Mouse (Mus musculus): Measurements from ENCODE around the gene Kcnn4. TPM values are rescaled to one million over a fixed set of nuclear protein-coding genes. Genes with fewer than 3 reads are reported as not detected.

The Kcnn4 gene
- polyA plus RNA-seq, 1 experiment from 2014 or later = 4.0 TPM

DNA sequence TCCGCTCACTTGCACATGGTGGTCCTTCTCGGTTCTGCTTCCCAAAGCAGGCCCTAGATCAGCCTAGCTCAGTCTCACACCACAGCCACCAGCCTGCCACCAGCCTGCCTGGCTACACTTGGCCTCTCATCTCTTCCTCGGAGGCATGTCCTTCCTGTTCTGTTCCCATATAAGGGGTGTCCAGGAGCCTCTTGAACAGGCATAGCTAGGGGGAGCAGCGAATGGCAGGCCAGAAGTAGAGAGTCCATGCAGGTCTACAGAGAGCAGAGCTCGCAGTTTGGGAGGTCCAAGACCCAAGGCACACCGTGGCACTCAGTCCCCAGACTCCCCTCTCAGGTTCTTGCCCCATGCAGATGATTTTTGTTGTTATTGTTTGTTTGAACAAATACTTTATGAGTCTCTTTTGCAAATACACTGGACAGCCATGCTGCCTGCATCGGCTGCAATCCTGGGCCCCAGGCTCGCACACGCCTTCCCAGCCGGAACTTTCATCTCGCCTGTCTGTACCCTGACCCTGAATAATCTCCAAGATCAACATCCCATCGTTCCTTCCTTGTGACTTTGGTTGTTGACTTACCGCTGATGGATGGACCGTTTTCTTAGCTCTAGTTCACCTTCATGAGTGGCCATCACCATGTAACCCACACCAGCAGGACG, 53.2 kb downstream of the Kcnn4 start:
- no peaks in the 10 kb centered on the region for H3K4me1 ChIP-seq
- DNase-seq (ENCODE audit: low spot score) = no peak

DNA sequence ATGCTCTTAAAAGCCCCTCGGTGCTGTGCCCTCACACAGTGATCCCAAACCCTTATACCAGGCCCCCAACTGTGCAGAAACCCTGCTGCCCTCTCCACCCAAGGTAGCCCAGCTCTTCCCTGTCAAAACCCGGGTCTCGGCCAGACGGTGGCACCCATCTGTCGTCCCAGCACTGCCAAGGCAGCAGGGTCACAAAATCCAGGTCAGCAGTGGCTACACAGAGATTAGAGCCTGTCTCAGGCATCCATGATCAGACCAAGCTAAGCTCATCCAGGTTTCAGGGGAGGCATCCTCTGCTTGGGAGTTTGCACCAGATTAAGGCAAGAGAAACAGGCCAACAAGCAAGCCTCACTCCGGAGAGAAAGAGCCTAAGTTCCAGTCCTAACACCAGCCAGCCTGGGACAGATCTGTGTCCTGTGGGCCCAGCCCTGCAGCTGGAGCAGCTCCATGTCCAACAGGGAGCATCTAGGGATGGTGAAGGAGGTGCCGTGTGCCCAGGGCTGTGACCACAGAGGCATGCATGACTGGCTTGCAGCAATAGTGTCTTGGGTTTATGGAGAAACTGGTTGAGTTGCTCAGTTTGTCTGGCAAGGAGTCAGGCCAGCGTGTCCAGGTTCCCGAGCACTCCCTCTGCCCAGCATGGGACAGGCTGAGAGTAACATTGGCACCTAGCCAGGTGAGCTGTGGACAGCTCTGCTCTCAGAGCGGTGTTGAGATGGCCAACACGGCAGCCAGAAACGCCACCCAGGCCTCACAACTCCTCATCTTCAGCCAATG, 54.1 kb downstream of the Kcnn4 start:
- DNase-seq (ENCODE audit: low spot score) = no peak
- Histone ChIP-seq H3K36me3 (peaks cover 43% of the 10 kb centered on the region), H3K27ac (no peak overlapping the region), H3K9me3 (replicated peaks) (no peaks in the 10 kb centered on the region), H3K4me1 (no peaks in the 10 kb centered on the region), H3K4me3 (no peak overlapping the region), H3K27me3 (ENCODE audit: low read depth, poor library complexity, severe bottlenecking) (no peaks in the 10 kb centered on the region)
- 92% methylated on average over 12 of the region's 12 CpGs for WGBS

More for the DNA sequence above, 53.2 kb downstream of the Kcnn4 start:
- no peak overlapping the region for H3K27ac ChIP-seq
- no peaks in the 10 kb centered on the region for H3K27me3 ChIP-seq (ENCODE audit: low read depth, poor library complexity, severe bottlenecking)
- peaks cover 43% of the 10 kb centered on the region for H3K36me3 ChIP-seq
- H3K9me3 ChIP-seq (replicated peaks) = no peaks in the 10 kb centered on the region
- no peak overlapping the region for H3K4me3 ChIP-seq
- 93% methylated on average over 15 of the region's 15 CpGs for WGBS

DNA sequence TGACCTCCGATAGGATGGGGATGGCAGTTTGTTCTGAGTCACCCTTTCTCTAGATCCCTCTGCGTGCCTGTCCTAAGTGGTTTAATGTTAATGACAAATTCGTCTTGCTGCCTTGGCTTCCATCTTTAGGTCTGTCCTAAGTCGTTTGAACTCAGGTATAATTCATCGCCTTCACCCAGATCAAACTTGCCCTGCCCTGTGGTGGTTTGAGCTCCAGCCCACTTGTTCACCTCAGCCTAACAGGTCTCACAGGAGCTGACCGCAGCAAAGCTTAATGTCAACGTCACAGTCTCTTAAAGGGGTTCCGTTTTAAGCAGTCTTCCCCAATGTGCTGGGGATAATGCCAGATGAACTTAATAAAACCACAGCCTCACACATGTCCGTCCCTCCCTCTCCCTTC, 55.9 kb downstream of the Kcnn4 start:
- H3K27ac ChIP-seq = no peak overlapping the region
- WGBS = 83% methylated on average over 9 of the region's 9 CpGs
- H3K4me3 ChIP-seq = no peak overlapping the region
- no peaks in the 10 kb centered on the region for H3K9me3 ChIP-seq (replicated peaks)
- DNase-seq (ENCODE audit: low spot score) = no peak
- peaks cover under 1% of the 10 kb centered on the region; the same call in 1 of the 2 replicates for H3K27me3 ChIP-seq (ENCODE audit: low read depth, poor library complexity, severe bottlenecking)
- peaks cover 29% of the 10 kb centered on the region for H3K36me3 ChIP-seq
- H3K4me1 ChIP-seq = no peaks in the 10 kb centered on the region

DNA sequence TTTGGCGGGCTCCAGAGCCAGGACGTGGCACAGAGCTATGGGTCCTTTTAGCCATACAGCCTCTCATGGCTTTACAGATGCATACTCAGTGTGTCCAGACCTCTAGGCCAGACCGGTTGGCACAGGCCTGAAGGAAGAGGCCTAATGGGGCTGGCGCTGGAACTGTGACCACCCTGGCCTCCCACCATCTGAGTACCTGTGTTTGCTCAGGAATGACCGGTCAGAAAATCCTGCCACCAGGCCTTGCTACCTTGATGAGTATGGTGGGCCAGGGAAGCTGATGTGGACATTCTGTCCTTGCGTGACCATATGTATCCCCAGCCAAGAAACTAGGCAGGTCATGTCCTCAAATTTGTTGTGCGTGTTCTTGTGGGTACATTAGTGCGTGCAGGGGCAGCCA, 57.1 kb downstream of the Kcnn4 start:
- 94% methylated on average over 8 of the region's 8 CpGs for WGBS
- Histone ChIP-seq H3K27me3 (ENCODE audit: low read depth, poor library complexity, severe bottlenecking) (peaks cover 13% of the 10 kb centered on the region), H3K27ac (no peak overlapping the region)

DNA sequence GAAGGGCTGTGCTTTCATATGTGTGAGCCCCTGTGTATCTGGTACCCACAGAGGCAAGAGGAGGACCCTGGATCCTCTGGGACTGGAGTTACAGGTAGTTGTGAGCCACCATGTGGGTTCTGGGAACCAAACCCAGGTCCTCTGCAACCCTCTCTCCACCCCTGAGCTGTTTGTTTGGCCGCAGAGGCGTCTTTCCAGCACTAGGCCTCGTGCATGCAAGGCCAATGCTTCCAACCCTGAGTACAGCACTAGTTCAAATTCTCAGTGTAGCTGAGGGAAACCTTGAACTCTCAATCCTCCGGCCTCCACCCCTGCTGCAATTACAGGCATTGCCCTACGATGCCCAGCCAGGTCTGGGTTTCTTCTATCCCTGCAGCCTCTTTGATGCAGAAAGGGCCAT, 58.7 kb downstream of the Kcnn4 start:
- Histone ChIP-seq H3K36me3 (peaks cover 3% of the 10 kb centered on the region), H3K4me3 (no peak overlapping the region), H3K9me3 (replicated peaks) (no peaks in the 10 kb centered on the region; the same call in 1 of the 2 replicates), H3K27me3 (ENCODE audit: low read depth, poor library complexity, severe bottlenecking) (peaks cover 29% of the 10 kb centered on the region), H3K27ac (no peak overlapping the region), H3K4me1 (no peaks in the 10 kb centered on the region)
- WGBS = 92% methylated on average over 5 of the region's 5 CpGs
- DNase-seq (ENCODE audit: low spot score) = no peak

More for the DNA sequence above, 57.1 kb downstream of the Kcnn4 start:
- H3K4me3 ChIP-seq = no peak overlapping the region
- H3K4me1 ChIP-seq = no peaks in the 10 kb centered on the region
- DNase-seq (ENCODE audit: low spot score) = no peak
- H3K36me3 ChIP-seq = peaks cover 18% of the 10 kb centered on the region
- no peaks in the 10 kb centered on the region for H3K9me3 ChIP-seq (replicated peaks)

DNA sequence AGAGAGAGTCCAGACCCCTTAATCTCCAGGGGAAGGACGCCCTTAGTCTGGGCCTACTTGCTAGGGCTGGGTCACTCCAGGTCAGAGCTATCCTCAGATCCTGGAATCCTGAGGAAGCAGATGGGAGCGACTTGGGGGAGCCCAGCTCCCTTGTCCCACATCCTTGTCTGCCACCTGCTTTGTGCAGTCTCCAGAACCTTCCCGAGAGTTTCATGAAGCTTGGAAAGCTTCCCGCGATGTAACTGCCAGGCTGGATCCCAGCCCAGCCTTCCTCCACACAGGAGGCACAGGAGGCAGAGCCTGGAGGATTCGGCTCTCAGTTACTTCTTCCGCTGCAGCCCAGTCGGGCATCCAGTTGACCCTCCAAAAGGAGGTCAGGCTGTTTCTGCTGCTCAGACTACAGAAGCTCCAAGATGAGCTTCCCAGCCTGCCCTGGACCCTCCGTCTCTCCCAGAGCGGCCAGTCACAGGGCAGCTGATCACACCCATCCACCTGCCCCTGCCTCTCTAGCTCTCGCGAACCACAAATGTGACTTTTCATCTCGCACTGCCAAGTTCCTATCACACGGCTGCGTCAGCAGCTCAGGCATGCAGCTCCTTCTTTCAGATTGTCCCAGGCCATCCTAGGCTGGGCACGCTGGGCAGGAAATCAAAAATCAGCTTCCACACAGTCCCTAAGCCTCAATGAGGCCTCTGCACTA, 59.5 kb downstream of the Kcnn4 start:
- WGBS = 78% methylated on average over 16 of the region's 16 CpGs
- DNase-seq (ENCODE audit: low spot score) = no peak
- Histone ChIP-seq H3K4me1 (no peaks in the 10 kb centered on the region), H3K36me3 (no peaks in the 10 kb centered on the region), H3K27me3 (ENCODE audit: low read depth, poor library complexity, severe bottlenecking) (peaks cover 34% of the 10 kb centered on the region), H3K4me3 (no peak overlapping the region), H3K9me3 (replicated peaks) (no peaks in the 10 kb centered on the region; the same call in 1 of the 2 replicates), H3K27ac (no peak overlapping the region)

DNA sequence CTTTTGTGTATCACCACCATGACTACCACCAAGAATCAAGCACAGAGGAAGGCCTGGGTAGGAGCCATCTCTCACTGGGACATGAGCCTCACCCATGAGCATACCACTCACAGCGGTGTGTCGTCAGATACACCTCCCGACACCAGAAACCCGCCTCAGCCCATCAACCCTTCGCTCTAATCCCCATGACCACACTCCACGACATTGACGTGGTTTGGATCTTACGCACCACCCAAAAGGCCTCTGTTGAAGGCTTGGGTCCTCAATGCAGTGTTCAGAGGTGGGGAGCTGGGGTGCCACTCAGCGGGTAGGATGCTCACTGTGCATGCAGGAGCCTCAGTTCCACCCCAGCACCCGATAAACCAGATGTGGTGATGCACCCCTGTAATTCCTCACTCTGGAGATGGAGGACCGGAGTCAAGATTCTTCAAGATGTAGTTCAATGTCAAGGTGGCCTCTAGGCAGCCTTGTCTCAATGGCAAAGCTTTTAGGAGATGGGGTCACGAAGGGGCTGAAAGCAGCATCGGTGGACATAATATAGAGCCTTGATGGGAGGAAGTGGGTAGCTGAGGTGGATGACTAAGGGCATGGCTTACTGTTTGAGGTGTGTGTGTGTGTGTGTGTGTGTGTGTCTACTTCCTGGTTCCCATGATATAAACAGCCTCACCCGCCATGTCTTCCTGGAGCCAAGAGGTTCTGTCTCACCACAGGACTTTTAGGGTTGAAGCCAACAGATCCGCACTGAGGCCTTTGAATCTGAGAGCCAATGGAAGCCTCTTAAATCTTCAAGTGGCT, 60.7 kb downstream of the Kcnn4 start:
- H3K27ac ChIP-seq = no peak overlapping the region
- H3K9me3 ChIP-seq (replicated peaks) = no peaks in the 10 kb centered on the region; the same call in 1 of the 2 replicates
- WGBS = 96% methylated on average over 15 of the region's 15 CpGs
- peaks cover 34% of the 10 kb centered on the region for H3K27me3 ChIP-seq (ENCODE audit: low read depth, poor library complexity, severe bottlenecking)
- no peak for DNase-seq (ENCODE audit: low spot score)
- no peak overlapping the region for H3K4me3 ChIP-seq
- H3K4me1 ChIP-seq = no peaks in the 10 kb centered on the region
- no peaks in the 10 kb centered on the region for H3K36me3 ChIP-seq

DNA sequence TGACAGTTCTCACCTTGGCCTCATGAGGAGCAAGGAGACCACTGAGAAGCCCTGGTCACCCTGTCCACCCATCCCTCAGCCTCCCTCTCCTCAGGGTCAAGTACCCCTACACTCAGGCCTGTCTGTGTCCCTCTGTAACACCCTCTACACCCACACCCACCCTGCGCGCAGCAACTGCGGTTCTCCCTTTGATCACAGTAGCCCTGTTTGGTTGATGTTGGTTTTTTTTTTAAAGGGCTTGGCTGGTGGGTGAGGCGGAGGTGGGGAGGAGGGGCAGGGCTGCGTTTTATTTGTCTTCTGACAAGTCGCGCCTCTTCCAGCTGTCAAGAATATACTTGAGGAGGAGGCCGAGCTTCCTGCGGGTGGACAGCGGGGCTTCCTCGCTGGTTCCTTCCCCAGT, 61.6 kb downstream of the Kcnn4 start:
- Histone ChIP-seq H3K9me3 (replicated peaks) (no peaks in the 10 kb centered on the region; the same call in 1 of the 2 replicates), H3K27ac (no peak overlapping the region), H3K4me1 (no peaks in the 10 kb centered on the region), H3K4me3 (no peak overlapping the region), H3K36me3 (no peaks in the 10 kb centered on the region), H3K27me3 (ENCODE audit: low read depth, poor library complexity, severe bottlenecking) (peaks cover 34% of the 10 kb centered on the region)
- no peak for DNase-seq (ENCODE audit: low spot score)
- WGBS = 64% methylated on average over 11 of the region's 11 CpGs

DNA sequence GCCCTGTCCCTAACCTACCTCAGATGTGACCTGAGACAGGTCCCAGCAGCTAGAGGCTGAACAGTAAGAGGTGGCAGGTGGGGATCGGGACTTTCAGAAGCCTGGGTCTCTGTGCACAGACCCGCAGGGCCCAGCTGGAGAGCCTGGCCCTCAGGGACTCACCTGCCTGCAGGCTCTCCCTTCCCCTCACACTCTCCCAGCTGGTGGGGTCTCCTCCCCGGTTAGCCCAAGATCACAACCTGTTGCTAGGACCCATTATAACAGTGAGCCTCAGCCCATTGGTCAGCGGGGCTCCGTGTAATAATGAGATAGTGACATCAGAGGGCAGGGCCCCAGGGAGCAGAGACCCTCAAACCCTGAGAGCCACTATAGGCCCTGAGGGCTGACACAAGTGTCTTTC, 65.2 kb downstream of the Kcnn4 start:
- H3K27me3 ChIP-seq (ENCODE audit: low read depth, poor library complexity, severe bottlenecking) = peaks cover 34% of the 10 kb centered on the region
- H3K9me3 ChIP-seq (replicated peaks) = no peaks in the 10 kb centered on the region; the same call in 1 of the 2 replicates
- H3K4me3 ChIP-seq = no peak overlapping the region
- no peaks in the 10 kb centered on the region for H3K36me3 ChIP-seq
- WGBS = 70% methylated on average over 5 of the region's 5 CpGs
- DNase-seq (ENCODE audit: low spot score) = no peak
- no peak overlapping the region for H3K27ac ChIP-seq
- no peaks in the 10 kb centered on the region for H3K4me1 ChIP-seq

Small RNAs within 50 kb of the gene (microRNA-seq; reads per million reads assigned to microRNA genes)
- not detected for gene Gm27592

Other genes starting within 250 kb of the Kcnn4 start
- 12.7 and 15.7 TPM in 2 replicates for gene Zfp235, start 236.1 kb upstream of the Kcnn4 start, polyA plus RNA-seq (2016; fragmentation: Nextera tagmentation; extraction: Ambion mirVana)
- 5.0 and 5.6 TPM in 2 replicates for gene Zfp114, start 195.2 kb upstream of the Kcnn4 start, polyA plus RNA-seq (2016; fragmentation: Nextera tagmentation; extraction: Ambion mirVana)
- gene Zfp111, start 158.8 kb upstream of the Kcnn4 start, polyA plus RNA-seq (2016; fragmentation: Nextera tagmentation; extraction: Ambion mirVana) = 9.9 and 11.5 TPM in 2 replicates
- 6.7 and 7.0 TPM in 2 replicates for gene Zfp109, start 132.7 kb upstream of the Kcnn4 start, polyA plus RNA-seq (2016; fragmentation: Nextera tagmentation; extraction: Ambion mirVana)
- gene Zfp108, start 115.5 kb upstream of the Kcnn4 start, polyA plus RNA-seq (2016; fragmentation: Nextera tagmentation; extraction: Ambion mirVana) = 2.6 and 3.2 TPM in 2 replicates
- gene Zfp93, start 99.8 kb upstream of the Kcnn4 start, polyA plus RNA-seq (2016; fragmentation: Nextera tagmentation; extraction: Ambion mirVana) = 8.7 and 10.8 TPM in 2 replicates
- 41.4 and 54.7 TPM in 2 replicates for gene Zfp61, start 69.0 kb upstream of the Kcnn4 start, polyA plus RNA-seq (2016; fragmentation: Nextera tagmentation; extraction: Ambion mirVana)
- gene Zfp94, start 53.6 kb upstream of the Kcnn4 start, polyA plus RNA-seq (2016; fragmentation: Nextera tagmentation; extraction: Ambion mirVana) = 12.1 and 15.9 TPM in 2 replicates
- not detected in 2 replicates for gene Tescl, start 36.3 kb upstream of the Kcnn4 start, polyA plus RNA-seq (2016; fragmentation: Nextera tagmentation; extraction: Ambion mirVana)
- gene Lypd5, start 21.1 kb upstream of the Kcnn4 start, polyA plus RNA-seq (2016; fragmentation: Nextera tagmentation; extraction: Ambion mirVana) = not detected in 2 replicates
- gene Smg9, start 29.4 kb downstream of the Kcnn4 start, polyA plus RNA-seq (2016; fragmentation: Nextera tagmentation; extraction: Ambion mirVana) = 28.3 and 29.0 TPM in 2 replicates
- gene Irgc1, start 82.0 kb downstream of the Kcnn4 start, polyA plus RNA-seq (2016; fragmentation: Nextera tagmentation; extraction: Ambion mirVana) = not detected in 2 replicates
- 2.2 and 2.5 TPM in 2 replicates for gene Plaur, start 92.2 kb downstream of the Kcnn4 start, polyA plus RNA-seq (2016; fragmentation: Nextera tagmentation; extraction: Ambion mirVana)
- gene Cadm4, start 111.8 kb downstream of the Kcnn4 start, polyA plus RNA-seq (2016; fragmentation: Nextera tagmentation; extraction: Ambion mirVana) = 2.9 and 4.5 TPM in 2 replicates
- gene Zfp428, start 136.7 kb downstream of the Kcnn4 start, polyA plus RNA-seq (2016; fragmentation: Nextera tagmentation; extraction: Ambion mirVana) = 107 and 130 TPM in 2 replicates
- gene AC161166.1, start 142.2 kb downstream of the Kcnn4 start, polyA plus RNA-seq (2016; fragmentation: Nextera tagmentation; extraction: Ambion mirVana) = 1.0 and 1.4 TPM in 2 replicates
- gene Irgq, start 160.4 kb downstream of the Kcnn4 start, polyA plus RNA-seq (2016; fragmentation: Nextera tagmentation; extraction: Ambion mirVana) = 6.5 and 8.4 TPM in 2 replicates
- not detected in 2 replicates for gene Pinlyp, start 175.9 kb downstream of the Kcnn4 start, polyA plus RNA-seq (2016; fragmentation: Nextera tagmentation; extraction: Ambion mirVana)
- 163 and 182 TPM in 2 replicates for gene Xrcc1, start 176.0 kb downstream of the Kcnn4 start, polyA plus RNA-seq (2016; fragmentation: Nextera tagmentation; extraction: Ambion mirVana)
- 27.1 and 31.9 TPM in 2 replicates for gene Ethe1, start 217.3 kb downstream of the Kcnn4 start, polyA plus RNA-seq (2016; fragmentation: Nextera tagmentation; extraction: Ambion mirVana)
- 1.6 and 2.6 TPM in 2 replicates for gene Zfp575, start 217.4 kb downstream of the Kcnn4 start, polyA plus RNA-seq (2016; fragmentation: Nextera tagmentation; extraction: Ambion mirVana)
- 0.09 and 0.14 TPM in 2 replicates for gene Phldb3, start 240.5 kb downstream of the Kcnn4 start, polyA plus RNA-seq (2016; fragmentation: Nextera tagmentation; extraction: Ambion mirVana)

Measured in limb, embryonic 10.5 days (tissue).